Mouse (Mus musculus) kidney, embryonic 14.5 days (tissue): ENCODE results near the gene Pdcl. TPM values are rescaled to one million over a fixed set of nuclear protein-coding genes. Genes with fewer than 3 reads are reported as not detected.

Experiments
- ATAC-seq: fragments of 200-750 bp; cut with Nextera tagmentation; 2 replicates; pipeline ENCODE4 v1.8.0; 2017; ENCODE audit warnings: moderate number of reproducible peaks, mild to moderate bottlenecking, moderate TSS enrichment, moderate library complexity; ENCODE audit not compliant: low FRiP score, low TSS enrichment
- H3K27ac ChIP-seq: fragments of 300-500 bp; sonication (generic); 2 replicates; pipeline ENCODE4 v1.5.1; 2014; ENCODE audit warnings: low read depth, mild to moderate bottlenecking, low read length, moderate library complexity, mixed read lengths
- H3K27me3 ChIP-seq: fragments of 300-500 bp; sonication (generic); 2 replicates; pipeline ENCODE4 v1.6.1; 2014; ENCODE audit warnings: mild to moderate bottlenecking, low read length; ENCODE audit not compliant: control insufficient read depth, insufficient read depth
- H3K36me3 ChIP-seq: fragments of 300-500 bp; sonication (generic); 2 replicates; pipeline ENCODE4 v1.6.1; 2014; ENCODE audit warnings: low read length, mixed read lengths; ENCODE audit not compliant: control insufficient read depth, insufficient read depth
- H3K4me1 ChIP-seq: fragments of 300-500 bp; sonication (generic); 2 replicates; pipeline ENCODE4 v1.6.1; 2014; ENCODE audit warnings: low read length, mixed read lengths; ENCODE audit not compliant: control insufficient read depth, insufficient read depth
- H3K4me2 ChIP-seq: fragments of 300-500 bp; sonication (generic); replicated peaks from 2 replicates; pipeline ENCODE4 v1.6.1; 2014; ENCODE audit warnings: low read depth, mild to moderate bottlenecking, low read length
- H3K4me3 ChIP-seq: fragments of 300-500 bp; sonication (generic); 2 replicates; pipeline ENCODE4 v1.5.1; 2014; ENCODE audit warnings: mild to moderate bottlenecking, low read length
- H3K9ac ChIP-seq: fragments of 300-500 bp; sonication (generic); 2 replicates; pipeline ENCODE4 v1.6.1; 2014; ENCODE audit warnings: low read depth, mild to moderate bottlenecking, low read length, moderate library complexity
- H3K9me3 ChIP-seq: fragments of 300-500 bp; sonication (generic); 2 replicates; pipeline ENCODE4 v1.6.1; 2016; ENCODE audit warnings: low read length; ENCODE audit not compliant: control insufficient read depth
- WGBS: fragments of 180-500 bp; shearing (Covaris S2); extraction: QIAGEN DNeasy Blood & Tissue Kit; methylation state at CpG from one replicate; pipeline ENCODE4 v1.1.7; 2014; 5-methylcytosine and 5-hydroxymethylcytosine counted together
- polyA plus RNA-seq: library from polyadenylated mRNA; unstranded; fragments of >200 nt; fragmentation: Nextera tagmentation; extraction: Ambion mirVana; gene quantifications from 2 replicates; pipeline ENCODE4 v1.2.1, GENCODE M21; 2014

The Pdcl gene
- polyA plus RNA-seq, 1 experiment from 2014 or later: 51.6 TPM

- Histone ChIP-seq H3K9me3 (no peaks in the 10 kb centered on the region), H3K4me2 (no peak overlapping the region), H3K4me3 (no peak overlapping the region), H3K9ac (no peak overlapping the region), H3K27me3 (no peaks in the 10 kb centered on the region), H3K27ac (no peak overlapping the region), H3K4me1 (no peaks in the 10 kb centered on the region), H3K36me3 (no peaks in the 10 kb centered on the region)
- no peak for ATAC-seq
- 62% methylated on average over 10 of the region's 10 CpGs for WGBS
These were observed 20.5 kb downstream of the Pdcl start for GRCm38 (mm10) chr2:37338497-37339187.

DNA sequence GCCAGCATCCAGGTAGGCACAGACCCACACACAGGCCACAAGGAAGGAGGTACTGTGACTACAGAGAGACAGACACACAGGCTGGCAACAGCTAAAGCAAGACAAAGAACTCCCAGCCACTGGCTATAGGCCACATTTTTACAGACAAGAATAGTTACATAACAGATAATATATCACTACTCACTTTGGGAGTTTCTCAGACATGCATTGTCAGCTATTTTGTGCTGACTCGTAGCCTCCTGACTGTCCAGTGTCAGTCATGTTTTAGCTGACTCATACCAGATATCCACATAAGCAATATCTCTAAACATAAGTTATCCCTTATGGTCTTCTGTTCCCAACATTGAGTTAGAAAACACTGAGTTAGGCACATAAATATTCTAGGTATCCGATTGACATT is 25.8 kb downstream of the Pdcl start:
- H3K4me1 ChIP-seq: no peaks in the 10 kb centered on the region
- no peaks in the 10 kb centered on the region for H3K36me3 ChIP-seq
- H3K9me3 ChIP-seq: no peaks in the 10 kb centered on the region
- no peak for ATAC-seq
- no peaks in the 10 kb centered on the region for H3K27me3 ChIP-seq
- no peak overlapping the region for H3K4me2 ChIP-seq
- WGBS: 73% methylated on average over 2 of the region's 2 CpGs
- H3K27ac ChIP-seq: no peak overlapping the region
- no peak overlapping the region for H3K4me3 ChIP-seq
- no peak overlapping the region for H3K9ac ChIP-seq

DNA sequence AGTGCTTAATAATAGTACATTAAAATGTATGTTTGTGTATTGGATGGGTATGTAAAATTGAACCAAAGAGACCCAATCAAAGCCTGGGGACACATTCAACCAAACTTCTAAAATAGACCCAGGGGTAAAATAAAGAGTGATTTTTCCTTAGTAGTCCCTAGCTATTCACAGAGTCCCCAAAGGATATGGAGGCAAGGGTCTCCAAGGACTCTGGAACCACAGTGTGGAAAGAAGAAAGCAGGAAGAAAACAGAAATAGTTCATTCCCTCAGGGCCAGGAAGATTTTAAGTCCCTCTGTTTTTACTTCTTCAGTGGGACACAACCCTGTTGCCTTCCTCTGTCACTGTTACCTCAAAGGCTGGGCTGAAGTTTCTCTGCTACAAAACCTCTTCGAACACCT is 32.9 kb downstream of the Pdcl start, which contains the start of gene Olfr368:
Gene Olfr368 (plus strand): TSS at position 301 of the 400 bp plus-strand sequence.
- Histone ChIP-seq H3K4me2 (no peak within 1 kb of the TSS), H3K27me3 (no peaks in the 10 kb centered on the region), H3K36me3 (no peaks in the 10 kb centered on the region), H3K27ac (no peak within 1 kb of the TSS), H3K9ac (no peak within 1 kb of the TSS), H3K4me1 (no peaks in the 10 kb centered on the region), H3K4me3 (no peak within 1 kb of the TSS), H3K9me3 (no peaks in the 10 kb centered on the region)
- no peak for ATAC-seq
- WGBS: 89% methylated on average over 1 of the region's 1 CpGs

Other genes with a start within 250 kb of the Pdcl start
- gene Olfr362, start 241.4 kb downstream of the Pdcl start, polyA plus RNA-seq: not detected in 2 replicates
- not detected in 2 replicates for gene Olfr364-ps1, start 220.0 kb downstream of the Pdcl start, polyA plus RNA-seq
- gene Olfr365, start 171.1 kb downstream of the Pdcl start, polyA plus RNA-seq: not detected in 2 replicates
- not detected in 2 replicates for gene Olfr366, start 147.8 kb downstream of the Pdcl start, polyA plus RNA-seq
- gene Olfr368, start 32.8 kb downstream of the Pdcl start, polyA plus RNA-seq: not detected in 2 replicates
- gene Rc3h2, start 63.6 kb upstream of the Pdcl start, polyA plus RNA-seq: 21.1 and 22.8 TPM in 2 replicates
- 8.5 and 11.0 TPM in 2 replicates for gene Zbtb26, start 83.8 kb upstream of the Pdcl start, polyA plus RNA-seq
- gene Zbtb6, start 83.8 kb upstream of the Pdcl start, polyA plus RNA-seq: 4.2 and 5.4 TPM in 2 replicates
- gene Rabgap1, start 83.9 kb upstream of the Pdcl start, polyA plus RNA-seq: 54.8 and 69.1 TPM in 2 replicates
- 1.4 and 2.7 TPM in 2 replicates for gene Gpr21, start 157.0 kb upstream of the Pdcl start, polyA plus RNA-seq